Mouse (Mus musculus) left cerebral cortex, adult 2 months (tissue): ENCODE results near the gene Slc4a1ap. TPM values are rescaled to one million over a fixed set of nuclear protein-coding genes. Genes with fewer than 3 reads are reported as not detected.
"Not testable (repeated sequence)": the region's sequence is repeated elsewhere in the genome, so short reads cannot be mapped to it uniquely, and the experiment has no call there.

Experiments used
- DNase-seq, 2 experiments: peaks; one replicate each; pipeline ENCODE4 v3.0.0; 2021 to 2022; ENCODE audit warnings: low spot score in 2 of 2, mixed read lengths in 1 of 2; ENCODE audit errors: extremely low spot score in 1 of 2
- H3K27ac ChIP-seq: fragments of 200-600 bp; 2 replicates; pipeline ENCODE4 v1.8.1; 2022
- H3K4me3 ChIP-seq: fragments of 200-600 bp; 2 replicates; pipeline ENCODE4 v1.8.1; 2022
- CTCF ChIP-seq: fragments of 200-600 bp; IDR thresholded peaks from 2 replicates; pipeline ENCODE4 v1.8.1; 2022; ENCODE audit warnings: antibody characterized with exemption, mild to moderate bottlenecking, moderate library complexity
- intact Hi-C: fragments of 180-260 bp; cut with DNase I; formaldehyde crosslinking; loops from one replicate; pipeline ENCODE4 v1.15.1; 2025
- long read RNA-seq, 2 experiments: library from polyadenylated mRNA; stranded (forward); transcript quantifications; one replicate each; pipeline ENCODE4 v2.0.0; 2021; ENCODE audit warnings: borderline mapping rate in 2 of 2
- total RNA-seq, 2 experiments: library from RNA; stranded (reverse); gene quantifications; 2 replicates each; pipeline ENCODE4 v1.2.3; 2021

The Slc4a1ap gene
- total RNA-seq, result 10 to 100 TPM; 49.3 TPM
- long read RNA-seq, experiment 1, transcript Slc4a1ap-201 (13 exons, 2,424 nt), result major isoform, 7 of 18 reads
- long read RNA-seq, experiment 1, transcript Slc4a1ap-213 (14 exons, 2,499 nt), result minor isoform, 5 of 18 reads
- long read RNA-seq, experiment 1, partial matches to known transcripts, result 0 of 18 reads
- long read RNA-seq, experiment 1, other reads (novel, unspliced or antisense), result 6 of 18 reads
- long read RNA-seq, experiment 2, transcript Slc4a1ap-201 (13 exons, 2,424 nt), result major isoform, 7 of 16 reads
- long read RNA-seq, experiment 2, partial matches to known transcripts, result 0 of 16 reads
- long read RNA-seq, experiment 2, other reads (novel, unspliced or antisense), result 7 of 16 reads

DNA sequence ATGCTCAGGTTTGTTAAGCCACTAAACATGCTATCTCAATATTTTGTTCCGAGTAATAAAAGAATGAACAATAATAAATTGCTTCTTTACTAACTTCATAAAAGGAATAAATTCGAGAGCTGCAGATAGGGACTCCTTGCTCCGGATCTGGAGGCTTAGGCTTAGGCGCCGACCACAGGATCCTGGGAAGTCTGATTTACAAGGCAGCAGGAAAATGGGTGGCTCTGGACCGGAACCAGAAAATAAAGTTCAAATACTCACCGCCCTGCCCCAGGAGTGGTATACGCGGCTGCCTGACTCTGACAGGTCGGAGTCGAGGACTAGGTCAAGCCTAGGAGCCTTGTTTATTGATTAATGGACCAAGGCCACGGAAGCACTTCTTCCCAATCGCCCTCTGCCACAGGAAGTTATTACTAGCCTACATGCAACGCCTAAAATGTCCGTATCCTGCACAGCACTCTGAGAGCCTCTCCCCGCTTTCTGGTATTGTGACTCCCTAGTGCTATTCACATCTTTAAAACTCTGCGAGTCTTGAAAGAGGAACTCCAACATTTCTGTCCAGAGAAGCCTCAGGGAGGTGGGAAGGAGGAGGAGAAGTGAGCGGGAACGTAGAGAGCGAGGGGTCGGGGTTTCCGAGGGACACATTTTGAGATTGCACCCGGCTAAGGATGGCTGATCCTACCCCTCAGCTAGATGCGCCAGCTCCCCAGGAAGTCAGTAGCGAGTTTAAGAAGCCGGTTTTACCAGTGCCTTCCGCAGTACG lies at the start of gene Slc4a1ap:
Gene Slc4a1ap, plus strand, starts transcription at position 642 of the 763 bp plus-strand sequence.
- intact Hi-C loops, result loop anchor here (2.0 kb wide), 1 partner anchor 74 kb away; the partner anchor contains the start of gene Zfp512
- H3K27ac ChIP-seq, result peak within 1 kb of the TSS; percentile 95
- DNase-seq, result peak; percentile 66 to 80
- H3K4me3 ChIP-seq, result peak within 1 kb of the TSS; percentile 85
- TF ChIP-seq CTCF, result no peak

DNA sequence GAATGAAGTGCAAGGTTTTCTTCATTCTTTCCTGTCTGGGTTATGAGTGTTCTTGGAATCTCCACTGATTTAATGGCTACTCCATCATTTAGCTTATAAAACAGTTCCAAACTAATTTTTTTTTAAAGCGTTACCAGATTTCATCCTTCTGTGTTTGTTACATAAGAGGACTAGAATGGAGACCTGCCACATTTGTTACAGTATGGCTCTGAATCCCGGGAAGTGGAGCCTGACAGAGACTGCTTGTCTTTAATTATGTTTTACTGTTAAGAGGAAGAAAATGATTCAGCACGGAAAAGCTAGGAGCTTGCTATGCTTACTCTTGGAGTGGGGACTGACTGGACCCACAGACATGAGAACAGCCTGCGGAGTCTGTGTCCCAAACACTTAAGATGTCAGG lies 46.3 kb upstream of the Slc4a1ap start:
- Histone ChIP-seq H3K4me3 (no peak overlapping the region), H3K27ac (no peak overlapping the region; the same call in 1 of the 2 replicates)
- intact Hi-C loops, result no loop called here
- DNase-seq, result no peak
- no peak for TF ChIP-seq CTCF

DNA sequence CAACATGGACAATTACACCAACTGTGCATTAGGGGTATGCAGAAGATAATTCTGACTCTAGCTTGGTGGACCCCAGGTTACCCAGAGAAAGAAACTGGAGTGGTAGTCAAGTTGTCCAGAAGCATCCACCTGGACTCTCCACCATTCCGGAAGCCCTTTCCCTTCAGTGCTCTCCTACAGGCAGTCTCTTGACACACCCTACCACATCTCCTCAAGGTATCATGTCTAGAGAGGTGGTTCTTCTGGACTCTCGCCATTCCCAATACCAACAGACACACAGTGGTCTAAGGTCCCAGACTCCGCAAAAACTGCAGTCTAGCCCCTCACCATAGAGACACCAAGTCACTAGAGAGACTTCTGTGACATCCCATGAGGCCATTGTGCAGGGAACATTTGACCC lies 41.4 kb upstream of the Slc4a1ap start, which contains the start of gene 4930548H24Rik:
Gene 4930548H24Rik, plus strand, starts transcription at position 301 of the 400 bp plus-strand sequence.
- Histone ChIP-seq H3K27ac (no peak within 1 kb of the TSS), H3K4me3 (no peak within 1 kb of the TSS)
- TF ChIP-seq CTCF, result no peak
- intact Hi-C loops, result no loop called here
- DNase-seq, result no peak

DNA sequence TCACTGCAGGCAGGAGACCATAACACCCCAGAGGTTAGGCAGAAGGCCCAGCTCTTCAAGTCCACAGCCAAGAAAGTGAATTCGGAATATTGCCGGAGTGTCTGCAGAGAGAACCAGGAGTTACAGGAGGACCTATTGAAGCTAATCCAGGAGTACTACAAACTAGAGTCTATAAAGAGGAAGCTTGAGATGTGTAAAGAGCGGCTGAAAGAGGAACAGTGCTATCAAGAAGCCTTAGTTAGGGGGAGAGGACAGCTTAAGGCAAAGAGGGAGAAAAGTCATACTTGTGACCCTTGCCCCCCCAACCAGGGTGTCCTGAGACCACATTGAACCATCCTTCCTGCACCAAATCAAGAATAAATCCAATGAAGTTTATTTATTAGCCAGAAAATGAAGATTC lies 38.9 kb upstream of the Slc4a1ap start:
- H3K27ac ChIP-seq, result no peak overlapping the region
- no peak overlapping the region for H3K4me3 ChIP-seq
- no peak for TF ChIP-seq CTCF
- DNase-seq, result no peak
- intact Hi-C loops, result no loop called here

DNA sequence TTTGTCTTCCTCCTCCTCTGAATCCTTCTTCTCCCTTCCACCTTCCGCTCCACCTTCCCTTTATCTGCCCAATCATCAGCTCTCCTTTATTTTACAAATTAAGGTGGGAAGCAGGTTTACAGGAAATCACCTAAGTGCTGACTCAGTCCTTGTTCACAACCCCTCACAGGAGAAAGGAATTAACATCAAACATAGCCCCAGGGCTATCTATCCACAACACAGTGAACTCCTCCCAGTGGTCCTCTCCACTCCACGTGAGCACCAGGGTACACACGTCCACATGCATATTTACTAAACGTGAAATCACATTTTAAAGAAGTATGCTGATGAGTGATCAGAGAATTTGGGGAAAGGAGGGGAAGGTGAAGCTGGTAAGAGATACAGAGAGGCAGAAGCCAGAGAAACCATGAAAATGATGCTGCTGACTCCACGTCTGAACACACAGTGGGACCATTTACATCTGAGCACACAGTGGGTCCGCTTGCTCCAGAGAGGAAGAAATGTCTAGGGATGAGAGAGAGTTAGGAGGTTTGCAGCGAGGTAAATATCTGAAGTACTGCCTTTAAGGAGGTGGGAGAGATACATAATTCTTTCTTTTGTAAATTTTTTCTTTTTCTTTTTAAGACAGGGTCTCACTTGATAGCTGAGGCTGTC lies 37.6 kb upstream of the Slc4a1ap start:
- H3K27ac ChIP-seq, result no peak overlapping the region
- H3K4me3 ChIP-seq, result no peak overlapping the region
- DNase-seq, result no peak
- intact Hi-C loops, result no loop called here
- no peak for TF ChIP-seq CTCF

DNA sequence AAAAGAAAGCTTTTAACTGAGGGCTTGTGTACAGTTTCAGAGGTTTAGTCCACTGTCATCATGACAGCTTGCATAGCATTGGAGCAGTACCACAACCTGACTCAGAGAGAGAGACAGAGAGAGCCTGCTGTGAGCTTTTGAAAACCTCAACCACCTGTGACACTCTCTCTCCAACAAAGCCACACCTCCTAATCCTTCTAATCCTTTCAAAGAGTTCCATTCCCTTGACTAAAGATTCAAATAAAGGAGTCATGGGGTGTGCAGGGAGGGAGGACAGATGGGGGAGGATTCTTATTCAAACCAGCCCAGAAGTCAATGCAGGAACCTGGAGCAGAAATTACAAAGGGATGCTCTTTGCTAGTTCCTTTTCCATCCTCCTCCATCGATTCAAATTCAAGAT lies 34.8 kb upstream of the Slc4a1ap start:
- intact Hi-C loops, result no loop called here
- no peak overlapping the region for H3K4me3 ChIP-seq
- no peak for TF ChIP-seq CTCF
- no peak for DNase-seq
- no peak overlapping the region for H3K27ac ChIP-seq

DNA sequence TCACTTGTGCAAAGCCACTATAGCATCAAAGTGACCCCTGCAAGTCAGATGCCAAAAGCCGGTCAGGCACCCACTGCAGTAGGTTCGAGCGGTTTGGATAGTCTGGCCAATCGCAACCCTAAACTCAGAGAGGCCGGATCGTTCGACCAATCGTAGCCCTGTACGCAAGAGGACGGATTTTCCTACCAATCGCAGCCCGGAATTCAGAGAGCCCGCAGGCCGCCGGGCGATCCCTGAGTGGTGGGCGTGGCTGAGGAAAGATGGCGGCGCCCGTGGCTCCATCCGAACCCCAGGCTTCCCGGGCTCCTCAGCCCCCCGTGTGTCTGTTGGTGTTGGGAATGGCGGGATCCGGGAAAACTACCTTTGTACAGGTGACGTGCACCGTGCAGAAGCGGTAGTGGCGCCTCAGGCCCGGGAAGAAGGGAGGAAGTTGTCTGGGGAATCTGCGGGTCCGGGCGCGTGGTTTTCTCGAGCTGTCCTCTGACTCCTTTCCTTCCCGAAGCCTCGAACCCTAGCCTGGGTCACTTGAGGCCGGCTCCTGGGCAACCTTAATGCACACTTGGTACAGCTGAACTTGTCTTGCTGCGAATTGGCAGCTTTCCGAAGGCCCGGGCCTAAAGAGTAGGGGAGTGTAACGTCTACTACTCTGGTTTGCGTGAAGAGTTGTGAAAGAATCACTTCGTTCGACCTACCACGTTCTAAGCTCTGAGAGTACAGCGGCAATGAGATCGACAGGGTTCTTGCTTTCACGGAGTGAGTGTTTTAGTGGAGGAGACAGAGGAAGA lies 32.1 kb upstream of the Slc4a1ap start, which contains the start of gene Gpn1:
Gene Gpn1, plus strand, starts transcription at position 229 of the 785 bp plus-strand sequence.
- Histone ChIP-seq H3K27ac (peak within 1 kb of the TSS; percentile 16; the same call in 1 of the 2 replicates), H3K4me3 (peak within 1 kb of the TSS; percentile 85)
- TF ChIP-seq CTCF, result no peak
- intact Hi-C loops, result no loop called here
- peak; percentile 87 to 89 for DNase-seq

DNA sequence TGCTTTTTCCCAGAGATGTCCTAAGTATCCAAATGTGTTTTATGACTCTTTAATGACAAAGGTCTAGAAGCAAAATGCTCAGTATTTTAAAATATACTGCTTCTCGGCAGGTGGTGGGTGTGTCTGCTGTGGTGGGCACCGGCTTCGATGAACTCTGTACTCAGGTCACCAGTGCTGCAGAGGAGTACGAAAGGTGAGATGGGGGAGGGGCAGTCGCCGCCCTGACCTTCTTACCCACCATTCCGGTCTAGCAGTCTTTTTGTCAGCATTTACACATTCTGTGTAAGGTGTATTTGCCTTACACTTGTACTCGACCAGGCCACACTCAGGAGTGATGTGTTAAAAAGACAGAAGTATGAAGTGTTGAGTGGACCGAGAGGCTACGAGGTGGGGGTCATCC lies 22.0 kb upstream of the Slc4a1ap start:
- no peak overlapping the region for H3K4me3 ChIP-seq
- DNase-seq, result no peak
- no peak for TF ChIP-seq CTCF
- intact Hi-C loops, result no loop called here
- H3K27ac ChIP-seq, result no peak overlapping the region

DNA sequence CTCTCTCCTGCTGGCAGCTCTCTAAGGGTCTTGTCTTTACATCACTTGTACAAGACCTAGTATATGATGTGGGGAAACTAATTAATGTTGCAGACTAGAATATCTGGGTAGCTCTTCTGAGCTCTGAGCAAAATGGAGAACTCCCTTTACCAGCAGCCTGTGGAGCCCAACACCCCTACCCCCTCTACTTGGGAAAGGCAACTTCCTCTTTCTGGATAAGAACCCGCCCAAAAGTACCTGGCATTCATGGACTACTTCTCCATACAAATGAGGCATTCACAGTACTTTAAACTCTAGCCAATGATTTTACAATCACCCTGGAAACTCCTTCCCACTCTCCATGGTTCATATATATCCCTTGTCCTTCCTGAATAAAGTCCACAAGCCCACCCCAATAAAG lies 14.3 kb upstream of the Slc4a1ap start:
- Histone ChIP-seq H3K4me3 (no peak overlapping the region), H3K27ac (no peak overlapping the region)
- no peak for TF ChIP-seq CTCF
- no peak for DNase-seq
- intact Hi-C loops, result no loop called here

DNA sequence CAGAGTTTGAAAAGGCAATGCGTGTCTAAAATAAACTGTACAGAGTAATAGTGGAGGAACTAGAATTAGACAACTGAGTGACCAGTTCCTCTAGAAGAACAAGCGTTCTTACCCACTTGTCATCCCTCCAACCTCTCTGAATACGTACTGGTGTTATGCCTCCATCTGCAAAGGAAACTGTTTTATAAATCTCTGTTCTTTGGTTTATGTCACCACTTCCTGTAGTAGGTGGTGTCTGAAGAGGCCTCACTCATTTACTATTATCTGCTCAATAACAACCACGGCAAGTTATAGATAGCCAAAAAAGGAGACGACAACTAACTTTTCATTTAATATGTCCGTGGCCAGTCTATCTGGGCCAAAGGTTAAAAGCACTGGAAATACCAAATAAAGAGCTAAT lies 6.2 kb upstream of the Slc4a1ap start:
- TF ChIP-seq CTCF, result no peak
- DNase-seq, result no peak
- Histone ChIP-seq H3K27ac (no peak overlapping the region), H3K4me3 (no peak overlapping the region)
- intact Hi-C loops, result no loop called here

DNA sequence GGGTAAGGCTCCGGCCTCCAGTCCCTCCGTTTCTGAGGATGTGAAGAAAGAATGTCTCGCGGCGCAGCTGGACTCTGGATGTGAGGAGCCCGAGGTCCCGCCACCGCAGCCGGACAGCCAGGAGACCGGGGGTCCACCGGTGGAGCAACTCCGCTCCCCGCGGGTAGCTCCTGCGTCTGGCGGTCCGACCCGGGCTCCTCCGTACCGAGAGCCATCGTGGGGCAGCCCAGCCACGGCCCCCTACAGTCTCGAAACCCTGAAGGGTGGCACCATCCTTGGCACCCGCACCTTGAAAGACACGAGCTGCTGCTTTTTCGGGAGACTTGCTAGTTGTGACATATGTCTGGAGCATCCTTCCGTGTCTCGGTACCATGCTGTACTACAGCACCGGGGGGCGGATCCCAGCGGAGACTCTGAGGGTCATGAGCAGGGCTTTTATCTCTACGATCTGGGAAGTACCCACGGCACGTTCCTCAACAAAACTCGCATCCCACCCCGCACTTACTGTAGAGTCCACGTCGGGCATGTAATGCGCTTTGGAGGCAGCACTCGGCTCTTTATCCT lies 404 bp downstream of the Slc4a1ap start:
- peak in 1 of 2 experiments; percentile 13 for DNase-seq
- TF ChIP-seq CTCF, result no peak
- intact Hi-C loops, result loop anchor here (2.0 kb wide), 1 partner anchor 74 kb away; the partner anchor contains the start of gene Zfp512
- Histone ChIP-seq H3K4me3 (peak overlapping the region; percentile 85), H3K27ac (peak overlapping the region; percentile 95)

DNA sequence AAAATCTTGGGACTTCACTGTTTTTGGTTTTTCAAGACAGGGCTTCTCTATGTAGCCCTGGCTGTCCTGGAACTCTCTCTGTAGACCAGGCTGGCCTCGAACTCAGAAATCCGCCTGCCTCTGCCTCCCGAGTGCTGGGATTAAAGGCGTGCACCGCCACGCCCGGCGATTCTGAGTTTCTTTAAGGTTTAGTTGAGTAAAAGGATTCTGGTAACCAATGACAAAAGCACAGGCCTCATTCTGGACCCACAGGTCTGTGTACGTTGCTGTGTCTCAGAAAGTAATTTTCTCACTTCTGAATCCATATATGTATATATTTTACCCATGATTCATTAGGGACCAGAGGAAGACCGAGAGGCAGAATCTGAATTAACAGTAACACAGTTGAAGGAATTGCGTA lies 912 bp downstream of the Slc4a1ap start, which contains the start of gene Supt7l:
Gene Supt7l, minus strand, starts transcription at position 101 of the 400 bp plus-strand sequence.
- Histone ChIP-seq H3K27ac (peak within 1 kb of the TSS; percentile 95), H3K4me3 (peak within 1 kb of the TSS; percentile 85)
- DNase-seq, result not testable (repeated sequence)
- intact Hi-C loops, result loop anchor here (2.0 kb wide), 1 partner anchor 75 kb away; the partner anchor contains the start of gene Zfp512
